Mouse (Mus musculus) C2C12 (cell line): ENCODE data around the gene Smap2.

Experiments
- CTCF ChIP-seq: IDR thresholded peaks from one replicate; pipeline ENCODE4 v1.5.1; 2011; ENCODE audit not compliant: control insufficient read depth, insufficient read depth, insufficient read length
- MAX ChIP-seq: IDR thresholded peaks from one replicate; pipeline ENCODE4 v1.6.1; 2011; ENCODE audit warnings: mild to moderate bottlenecking, control low read depth

- TF ChIP-seq MAX: no peak
- TF ChIP-seq CTCF: no peak
These were observed 3.2 kb upstream of the Smap2 start for GRCm38 (mm10) chr4:121020040-121020790.
